Mouse (Mus musculus) liver, postnatal 0 days (tissue): ENCODE results near the gene Btbd6. TPM values are rescaled to one million over a fixed set of nuclear protein-coding genes. Genes with fewer than 3 reads are reported as not detected.
A peak's percentile ranks its signal among the peaks of the same experiment; 100 is the strongest.

Experiments used
- ATAC-seq: fragments of 200-750 bp; cut with Nextera tagmentation; 2 replicates; pipeline ENCODE4 v1.8.0; 2017; ENCODE audit warnings: mild to moderate bottlenecking, moderate library complexity
- DNase-seq: peaks from one replicate; pipeline ENCODE4 v3.0.0-alpha.2; 2016
- H3K27ac ChIP-seq: fragments of 300-500 bp; sonication (generic); 2 replicates; pipeline ENCODE4 v1.5.1; 2014; ENCODE audit warnings: antibody characterized with exemption, moderate library complexity, mild to moderate bottlenecking, low read depth
- H3K27me3 ChIP-seq: fragments of 300-500 bp; sonication (generic); 2 replicates; pipeline ENCODE4 v1.6.1; 2014; ENCODE audit warnings: low read length, control low read depth, mixed read lengths; ENCODE audit not compliant: insufficient read depth
- H3K36me3 ChIP-seq: fragments of 300-500 bp; sonication (generic); replicated peaks from 2 replicates; pipeline ENCODE4 v1.6.1; 2014; ENCODE audit warnings: mild to moderate bottlenecking, control low read depth, low read length, moderate library complexity, mixed read lengths; ENCODE audit not compliant: insufficient read depth
- H3K4me1 ChIP-seq: fragments of 300-500 bp; sonication (generic); 2 replicates; pipeline ENCODE4 v1.6.1; 2014; ENCODE audit warnings: antibody characterized with exemption, mild to moderate bottlenecking, control low read depth; ENCODE audit not compliant: insufficient read depth
- H3K4me2 ChIP-seq: fragments of 300-500 bp; sonication (generic); 2 replicates; pipeline ENCODE4 v1.6.1; 2014; ENCODE audit warnings: low read depth, mild to moderate bottlenecking, low read length, moderate library complexity, mixed read lengths
- H3K4me3 ChIP-seq: fragments of 300-500 bp; sonication (generic); 2 replicates; pipeline ENCODE4 v1.5.1; 2014; ENCODE audit warnings: low read depth, low read length
- H3K9ac ChIP-seq: fragments of 300-500 bp; sonication (generic); replicated peaks from 2 replicates; pipeline ENCODE4 v1.6.1; 2014; ENCODE audit warnings: mild to moderate bottlenecking, moderate library complexity
- H3K9me3 ChIP-seq: fragments of 300-500 bp; sonication (generic); 2 replicates; pipeline ENCODE4 v1.6.1; 2016; ENCODE audit warnings: mild to moderate bottlenecking, control low read depth, low read length, mixed read lengths
- CTCF ChIP-seq: sonication (generic); IDR thresholded peaks from 2 replicates; pipeline ENCODE4 v1.5.1; 2016; ENCODE audit warnings: antibody characterized with exemption, low read depth
- EP300 ChIP-seq: IDR thresholded peaks from 2 replicates; pipeline ENCODE4 v1.6.1; 2016; ENCODE audit warnings: antibody characterized with exemption, low read depth, mild to moderate bottlenecking
- WGBS: fragments of 180-500 bp; shearing (Covaris S2); extraction: QIAGEN DNeasy Blood & Tissue Kit; methylation state at CpG from one replicate; pipeline ENCODE4 v1.1.7; 2014; ENCODE audit not compliant: insufficient replicate concordance; 5-methylcytosine and 5-hydroxymethylcytosine counted together
- polyA plus RNA-seq: library from polyadenylated mRNA; unstranded; fragments of >200 nt; fragmentation: Nextera tagmentation; extraction: Ambion mirVana; gene quantifications from 2 replicates; pipeline ENCODE4 v1.2.1, GENCODE M21; 2015

The Btbd6 gene
- polyA plus RNA-seq: 4.1 and 4.7 TPM in 2 replicates

GRCm38 (mm10) chr12:112976371-112977073 is at the start of gene Btbd6:
Btbd6 (plus strand) TSS chr12:112976482.
- H3K4me3 ChIP-seq: peak within 1 kb of the TSS; percentile 79
- WGBS: under 1% methylated on average over 68 of the region's 80 CpGs
- TF ChIP-seq CTCF (peak; percentile 63), EP300 (no peak)
- H3K9me3 ChIP-seq: no peaks in the 10 kb centered on the region
- H3K36me3 ChIP-seq: peaks cover 58% of the 10 kb centered on the region
- peak within 1 kb of the TSS; percentile 78 for H3K27ac ChIP-seq
- H3K4me1 ChIP-seq: peaks cover 7% of the 10 kb centered on the region
- peak within 1 kb of the TSS; percentile 80 for H3K9ac ChIP-seq
- peak; percentile 95 for ATAC-seq
- H3K27me3 ChIP-seq: no peaks in the 10 kb centered on the region
- peak; percentile 88 for DNase-seq
- H3K4me2 ChIP-seq: peak within 1 kb of the TSS; percentile 91

DNA sequence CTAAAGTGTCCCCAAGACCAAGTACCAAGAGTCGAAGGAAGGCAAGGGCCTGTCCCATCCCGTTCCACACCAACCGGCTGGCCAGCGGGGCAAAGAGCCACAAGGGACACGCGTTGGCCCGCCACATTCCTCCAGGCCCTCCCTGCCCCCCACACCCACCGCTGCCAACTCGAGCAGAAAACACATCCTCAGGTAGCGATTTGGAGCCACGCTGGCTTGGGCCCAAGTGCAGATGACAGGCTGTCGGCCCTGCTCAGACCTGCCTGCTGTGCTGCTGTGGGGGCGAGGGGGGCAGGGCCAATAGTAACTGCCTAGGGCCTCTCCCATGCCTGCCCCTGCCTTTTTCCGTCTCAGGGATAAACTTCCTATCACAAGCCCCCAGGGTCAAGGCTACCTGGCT is 49.0 kb upstream of the Btbd6 start:
- Histone ChIP-seq H3K27ac (no peak overlapping the region), H3K9me3 (no peaks in the 10 kb centered on the region), H3K9ac (no peak overlapping the region), H3K4me1 (peaks cover 8% of the 10 kb centered on the region; the same call in 1 of the 2 replicates), H3K27me3 (peaks cover 58% of the 10 kb centered on the region), H3K36me3 (no peaks in the 10 kb centered on the region), H3K4me3 (no peak overlapping the region), H3K4me2 (no peak overlapping the region)
- TF ChIP-seq CTCF (no peak), EP300 (no peak)
- 71% methylated on average over 14 of the region's 14 CpGs for WGBS
- DNase-seq (no peak), ATAC-seq (no peak)

- TF ChIP-seq CTCF (no peak), EP300 (no peak)
- Histone ChIP-seq H3K4me3 (peak overlapping the region; percentile 46), H3K4me1 (peaks cover 8% of the 10 kb centered on the region; the same call in 1 of the 2 replicates), H3K36me3 (no peaks in the 10 kb centered on the region), H3K27me3 (peaks cover 58% of the 10 kb centered on the region), H3K9me3 (no peaks in the 10 kb centered on the region), H3K9ac (no peak overlapping the region), H3K27ac (no peak overlapping the region), H3K4me2 (peak overlapping the region; percentile 69)
- DNase-seq: peak; percentile 34
- WGBS: 4% methylated on average over 86 of the region's 124 CpGs
- peak; percentile 38 for ATAC-seq
These were observed 47.7 kb upstream of the Btbd6 start for GRCm38 (mm10) chr12:112928401-112929241.

GRCm38 (mm10) chr12:112929562-112930352 is 46.5 kb upstream of the Btbd6 start, which contains the start of gene Jag2:
Jag2 (minus strand) TSS chr12:112929776.
- H3K9me3 ChIP-seq: no peaks in the 10 kb centered on the region
- no peaks in the 10 kb centered on the region for H3K36me3 ChIP-seq
- H3K4me3 ChIP-seq: peak within 1 kb of the TSS; percentile 46
- H3K4me1 ChIP-seq: peaks cover 8% of the 10 kb centered on the region; the same call in 1 of the 2 replicates
- H3K27me3 ChIP-seq: peaks cover 58% of the 10 kb centered on the region
- peak within 1 kb of the TSS; percentile 69 for H3K4me2 ChIP-seq
- 2% methylated on average over 41 of the region's 85 CpGs for WGBS
- TF ChIP-seq EP300 (no peak), CTCF (peak; percentile 38)
- peak; percentile 49 for DNase-seq
- no peak within 1 kb of the TSS for H3K9ac ChIP-seq
- H3K27ac ChIP-seq: no peak within 1 kb of the TSS
- ATAC-seq: peak; percentile 30; the same call in 1 of the 2 replicates

DNA sequence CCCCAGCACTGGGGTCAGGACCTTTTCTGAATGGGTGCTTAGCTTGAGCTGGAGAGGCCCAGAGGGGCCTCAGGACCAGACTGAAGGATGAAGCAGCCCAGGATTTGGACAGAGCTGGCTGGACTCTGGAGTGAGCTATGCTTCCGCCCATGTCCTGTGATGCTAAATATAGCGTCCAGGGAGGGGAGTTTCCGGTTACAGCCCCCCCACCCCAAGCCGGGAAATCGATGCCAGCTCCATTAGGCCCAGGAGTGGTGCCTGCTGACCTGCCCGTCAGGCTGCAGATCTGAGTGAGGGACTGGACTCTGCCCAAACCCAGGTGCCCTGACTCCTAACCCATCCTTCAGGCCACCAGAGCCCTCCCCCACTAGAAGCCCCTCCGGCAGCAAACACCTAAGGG is 43.6 kb upstream of the Btbd6 start:
- peaks cover 37% of the 10 kb centered on the region for H3K27me3 ChIP-seq
- no peaks in the 10 kb centered on the region for H3K9me3 ChIP-seq
- WGBS: 39% methylated on average over 7 of the region's 7 CpGs
- H3K36me3 ChIP-seq: no peaks in the 10 kb centered on the region
- H3K27ac ChIP-seq: no peak overlapping the region
- TF ChIP-seq EP300 (no peak), CTCF (no peak)
- no peak overlapping the region for H3K4me2 ChIP-seq
- DNase-seq: no peak
- no peak overlapping the region for H3K9ac ChIP-seq
- H3K4me3 ChIP-seq: no peak overlapping the region
- ATAC-seq: no peak
- peaks cover 8% of the 10 kb centered on the region; the same call in 1 of the 2 replicates for H3K4me1 ChIP-seq
